Comparison of ENCODE assay signal across 11 mouse cellular contexts in genomic region chr9:110343805-110344204, GRCm38 (mm10).
"Had no signal": no experiment of that assay in that cellular context is flagged by ENCODE, and none has a peak within 500 bp of the region (broad histone marks: within the 10 kb centered on the region; RNA-seq: fewer than 3 reads in every experiment).

No protein-coding gene starts in this region.

- H3K27me3 ChIP-seq: limb, embryonic 13.5 days; midbrain, embryonic 13.5 days; stomach, embryonic 15.5 days had no signal

- H3K4me2 ChIP-seq: limb, embryonic 13.5 days; midbrain, embryonic 13.5 days; stomach, embryonic 15.5 days had no signal

- ATAC-seq: inflammation-experienced regulatory T-cells, adult 6 months; midbrain, embryonic 13.5 days had no signal

- DNase-seq: kidney, postnatal 10 days; left cerebral cortex, postnatal 4 days; lung, adult 2 months; lung, postnatal 36 days; right cerebral cortex, postnatal 14 days; thymus, adult 2 months; thymus, postnatal 25 days had no signal

- H3K4me1 ChIP-seq: midbrain, embryonic 13.5 days; stomach, embryonic 15.5 days had no signal

- H3K4me3 ChIP-seq: limb, embryonic 13.5 days; midbrain, embryonic 13.5 days; stomach, embryonic 15.5 days had no signal

- H3K36me3 ChIP-seq: limb, embryonic 13.5 days; midbrain, embryonic 13.5 days; stomach, embryonic 15.5 days had no signal

- H3K9ac ChIP-seq: limb, embryonic 13.5 days; midbrain, embryonic 13.5 days; stomach, embryonic 15.5 days had no signal

- H3K27ac ChIP-seq: limb, embryonic 13.5 days; midbrain, embryonic 13.5 days; stomach, embryonic 15.5 days had no signal

- H3K9me3 ChIP-seq: limb, embryonic 13.5 days; midbrain, embryonic 13.5 days; stomach, embryonic 15.5 days had no signal
